Mouse (Mus musculus): ENCODE measurements around the gene Olfr111. TPM values are rescaled to one million over a fixed set of nuclear protein-coding genes. Genes with fewer than 3 reads are reported as not detected.

Gene Olfr111
- not detected in 4 replicates for total RNA-seq (2023)

GRCm38 (mm10) chr17:37507730-37508129 is at the start of gene Olfr111:
TSS of gene Olfr111 (plus strand) at chr17:37508030.

GRCm38 (mm10) chr17:37458616-37459015 is 49.2 kb upstream of the Olfr111 start, which contains the start of gene Olfr109:
TSS of gene Olfr109 (plus strand) at chr17:37458916.

DNA sequence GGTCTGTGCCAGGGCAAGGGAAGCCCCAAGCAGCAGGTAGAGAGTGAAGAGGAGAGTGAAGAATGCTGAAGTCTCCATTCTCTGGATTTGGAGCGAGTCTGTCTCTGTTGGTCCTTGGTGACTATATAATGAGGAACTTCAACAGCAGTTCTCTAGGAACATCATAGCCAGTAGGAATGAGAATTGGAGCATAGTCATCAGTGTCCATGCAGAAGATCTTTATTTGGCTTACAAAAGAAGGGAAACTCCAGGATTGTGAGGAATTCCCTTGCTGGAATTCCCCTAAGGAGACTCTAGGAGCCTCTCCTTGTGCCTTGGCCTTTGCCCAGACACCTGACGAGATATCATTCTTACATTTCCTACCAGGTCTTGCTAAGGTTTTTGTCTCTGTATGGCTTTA is 24.4 kb upstream of the Olfr111 start, which contains the start of gene H2-M2:
Gene H2-M2 (minus strand): TSS at position 101 of the 400 bp plus-strand sequence.

DNA sequence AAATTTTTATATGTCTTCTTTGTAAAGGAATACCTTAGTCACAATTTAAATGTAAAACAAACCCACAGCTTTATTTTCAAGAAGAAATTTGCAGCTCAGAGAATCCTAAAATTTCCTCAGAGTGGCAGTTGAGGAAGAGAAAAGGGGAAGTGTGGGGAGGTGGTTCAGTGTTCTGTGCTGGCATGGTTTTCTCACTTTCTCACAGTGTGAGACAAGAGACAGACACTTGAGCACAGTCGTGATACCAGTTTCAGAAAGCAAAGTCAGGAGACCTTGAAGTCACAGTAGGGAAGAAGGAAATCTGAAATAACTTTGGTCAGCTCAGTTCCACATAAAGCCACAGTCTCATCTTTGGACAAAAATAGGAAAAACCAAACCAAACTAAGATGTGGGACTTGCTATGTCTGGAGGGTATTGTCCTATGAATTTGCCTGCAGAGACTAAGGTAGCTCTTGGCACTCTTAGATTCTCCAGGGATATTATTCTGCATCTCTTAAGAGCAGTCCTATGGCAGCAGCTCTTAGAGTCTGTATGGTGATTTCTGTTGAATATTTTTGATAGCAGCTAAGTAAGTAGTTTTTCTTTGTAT is 15.8 kb upstream of the Olfr111 start, which contains the start of gene Olfr110:
Gene Olfr110 (plus strand): TSS at position 539 of the 589 bp plus-strand sequence.

GRCm38 (mm10) chr17:37569351-37569750 is 61.5 kb downstream of the Olfr111 start, which contains the start of gene Olfr112:
TSS of gene Olfr112 (minus strand) at chr17:37569451.

DNA sequence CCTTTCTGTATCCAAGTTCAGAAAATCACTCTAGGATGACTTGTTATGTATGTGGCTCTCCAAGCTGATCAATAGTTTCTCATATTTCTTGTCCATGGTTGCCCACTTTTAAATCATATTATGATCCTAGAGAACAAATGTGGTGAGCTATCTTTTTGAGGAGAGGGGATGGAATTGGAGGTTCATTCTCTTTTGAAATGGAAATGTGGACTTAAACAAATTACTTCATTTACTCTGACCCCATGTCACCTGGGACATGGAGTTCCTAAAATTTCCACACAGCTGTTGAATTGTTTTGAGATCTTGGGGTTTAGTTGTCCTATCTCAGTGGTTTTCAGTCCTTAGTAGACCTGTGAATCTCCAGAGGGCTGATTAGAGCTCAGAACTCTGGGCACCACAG is 69.7 kb downstream of the Olfr111 start, which contains the start of gene Olfr113:
Gene Olfr113 (minus strand): TSS at position 101 of the 400 bp plus-strand sequence.

Other genes starting within 250 kb of the Olfr111 start
- gene Olfr98, start 244.3 kb upstream of the Olfr111 start, total RNA-seq (2023): not detected in 4 replicates
- gene H2-M3, start 237.8 kb upstream of the Olfr111 start, total RNA-seq (2023): 56.5 to 62.1 TPM (median 57.9 TPM) in 4 replicates
- not detected in 4 replicates for gene Olfr99, start 224.6 kb upstream of the Olfr111 start, total RNA-seq (2023)
- not detected in 4 replicates for gene Olfr101, start 203.7 kb upstream of the Olfr111 start, total RNA-seq (2023)
- gene Olfr102, start 191.0 kb upstream of the Olfr111 start, total RNA-seq (2023): not detected in 4 replicates
- not detected in 4 replicates for gene Olfr103, start 168.3 kb upstream of the Olfr111 start, total RNA-seq (2023)
- gene Olfr104-ps, start 148.4 kb upstream of the Olfr111 start, total RNA-seq (2023): not detected in 4 replicates
- gene Olfr105-ps, start 129.0 kb upstream of the Olfr111 start, total RNA-seq (2023): not detected in 4 replicates
- not detected in 4 replicates for gene Olfr106-ps, start 117.6 kb upstream of the Olfr111 start, total RNA-seq (2023)
- 0.15 TPM in 1 of 4 replicates, not detected in the others for gene Olfr107, start 108.8 kb upstream of the Olfr111 start, total RNA-seq (2023)
- gene Olfr108, start 62.5 kb upstream of the Olfr111 start, total RNA-seq (2023): not detected in 4 replicates
- not detected in 4 replicates for gene Olfr109, start 49.1 kb upstream of the Olfr111 start, total RNA-seq (2023)
- not detected in 4 replicates for gene H2-M2, start 24.5 kb upstream of the Olfr111 start, total RNA-seq (2023)
- not detected in 4 replicates for gene Olfr110, start 15.6 kb upstream of the Olfr111 start, total RNA-seq (2023)
- gene Olfr112, start 61.4 kb downstream of the Olfr111 start, total RNA-seq (2023): not detected in 4 replicates
- not detected in 4 replicates for gene Olfr113, start 69.6 kb downstream of the Olfr111 start, total RNA-seq (2023)
- gene Olfr114, start 84.7 kb downstream of the Olfr111 start, total RNA-seq (2023): not detected in 4 replicates
- gene Olfr115, start 119.1 kb downstream of the Olfr111 start, total RNA-seq (2023): not detected in 4 replicates
- gene Olfr116, start 119.2 kb downstream of the Olfr111 start, total RNA-seq (2023): not detected in 4 replicates
- not detected in 4 replicates for gene Olfr117, start 155.8 kb downstream of the Olfr111 start, total RNA-seq (2023)
- gene Olfr118, start 159.0 kb downstream of the Olfr111 start, total RNA-seq (2023): not detected in 4 replicates
- gene Olfr119, start 188.5 kb downstream of the Olfr111 start, total RNA-seq (2023): not detected in 4 replicates
- not detected in 4 replicates for gene Olfr120, start 213.8 kb downstream of the Olfr111 start, total RNA-seq (2023)
- not detected in 4 replicates for gene Olfr121, start 240.8 kb downstream of the Olfr111 start, total RNA-seq (2023)